Mouse (Mus musculus): ENCODE measurements around the gene Spta1. TPM values are rescaled to one million over a fixed set of nuclear protein-coding genes. Genes with fewer than 3 reads are reported as not detected.

Gene Spta1
- not detected for polyA plus RNA-seq (2015; fragmentation: Illumina TruSeq; extraction: RNeasy Lipid Tissue Mini Kit (QIAGEN cat#74804); ENCODE audit: low read depth, low replicate concordance)

GRCm38 (mm10) chr1:174172605-174173004 is at the start of gene Spta1:
TSS of gene Spta1 (plus strand) at chr1:174172776.

GRCm38 (mm10) chr1:174131217-174131616 is 41.4 kb upstream of the Spta1 start, which contains the start of gene Olfr424:
TSS of gene Olfr424 (plus strand) at chr1:174131517.

DNA sequence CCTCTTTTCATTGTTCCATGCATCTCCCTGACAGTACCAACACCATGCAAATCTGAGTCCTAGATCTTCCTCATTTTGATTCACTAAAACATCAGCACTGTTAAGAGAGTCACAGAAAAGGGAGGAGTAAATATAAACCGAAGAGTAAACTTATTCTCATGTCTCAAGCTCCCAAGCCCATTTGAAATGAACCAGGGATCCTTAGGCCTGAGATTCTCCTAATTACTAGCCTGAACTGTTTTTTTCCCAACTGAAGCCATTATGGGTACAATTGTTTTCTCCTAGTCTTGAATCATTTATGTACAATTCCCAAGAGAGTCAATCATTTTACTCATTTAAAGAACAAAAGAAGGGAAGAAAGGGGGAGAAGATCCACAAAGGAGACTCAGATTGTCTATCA is 17.2 kb upstream of the Spta1 start, which contains the start of gene Olfr420:
Gene Olfr420 (plus strand): TSS at position 301 of the 400 bp plus-strand sequence.

GRCm38 (mm10) chr1:174251961-174252360 is 79.4 kb downstream of the Spta1 start, which contains the start of gene Olfr419:
TSS of gene Olfr419 (minus strand) at chr1:174252061.

Other genes starting within 250 kb of the Spta1 start
- gene Mndal, start 230.3 kb upstream of the Spta1 start, polyA plus RNA-seq (2015; fragmentation: Illumina TruSeq; extraction: RNeasy Lipid Tissue Mini Kit (QIAGEN cat#74804); ENCODE audit: low read depth, low replicate concordance), result 3.9 TPM
- gene Ifi203, start 230.1 kb upstream of the Spta1 start, polyA plus RNA-seq (2015; fragmentation: Illumina TruSeq; extraction: RNeasy Lipid Tissue Mini Kit (QIAGEN cat#74804); ENCODE audit: low read depth, low replicate concordance), result 2.4 TPM
- gene Ifi202b, start 190.0 kb upstream of the Spta1 start, polyA plus RNA-seq (2015; fragmentation: Illumina TruSeq; extraction: RNeasy Lipid Tissue Mini Kit (QIAGEN cat#74804); ENCODE audit: low read depth, low replicate concordance), result not detected
- gene Ifi205, start 141.0 kb upstream of the Spta1 start, polyA plus RNA-seq (2015; fragmentation: Illumina TruSeq; extraction: RNeasy Lipid Tissue Mini Kit (QIAGEN cat#74804); ENCODE audit: low read depth, low replicate concordance), result not detected
- gene Olfr433, start 132.1 kb upstream of the Spta1 start, polyA plus RNA-seq (2015; fragmentation: Illumina TruSeq; extraction: RNeasy Lipid Tissue Mini Kit (QIAGEN cat#74804); ENCODE audit: low read depth, low replicate concordance), result not detected
- not detected for gene Olfr432, start 123.6 kb upstream of the Spta1 start, polyA plus RNA-seq (2015; fragmentation: Illumina TruSeq; extraction: RNeasy Lipid Tissue Mini Kit (QIAGEN cat#74804); ENCODE audit: low read depth, low replicate concordance)
- gene Olfr430, start 106.2 kb upstream of the Spta1 start, polyA plus RNA-seq (2015; fragmentation: Illumina TruSeq; extraction: RNeasy Lipid Tissue Mini Kit (QIAGEN cat#74804); ENCODE audit: low read depth, low replicate concordance), result not detected
- gene Olfr429, start 88.4 kb upstream of the Spta1 start, polyA plus RNA-seq (2015; fragmentation: Illumina TruSeq; extraction: RNeasy Lipid Tissue Mini Kit (QIAGEN cat#74804); ENCODE audit: low read depth, low replicate concordance), result not detected
- not detected for gene Olfr427, start 75.9 kb upstream of the Spta1 start, polyA plus RNA-seq (2015; fragmentation: Illumina TruSeq; extraction: RNeasy Lipid Tissue Mini Kit (QIAGEN cat#74804); ENCODE audit: low read depth, low replicate concordance)
- not detected for gene Olfr231, start 51.6 kb upstream of the Spta1 start, polyA plus RNA-seq (2015; fragmentation: Illumina TruSeq; extraction: RNeasy Lipid Tissue Mini Kit (QIAGEN cat#74804); ENCODE audit: low read depth, low replicate concordance)
- not detected for gene Olfr424, start 41.3 kb upstream of the Spta1 start, polyA plus RNA-seq (2015; fragmentation: Illumina TruSeq; extraction: RNeasy Lipid Tissue Mini Kit (QIAGEN cat#74804); ENCODE audit: low read depth, low replicate concordance)
- not detected for gene Olfr420, start 17.1 kb upstream of the Spta1 start, polyA plus RNA-seq (2015; fragmentation: Illumina TruSeq; extraction: RNeasy Lipid Tissue Mini Kit (QIAGEN cat#74804); ENCODE audit: low read depth, low replicate concordance)
- gene Olfr419, start 79.3 kb downstream of the Spta1 start, polyA plus RNA-seq (2015; fragmentation: Illumina TruSeq; extraction: RNeasy Lipid Tissue Mini Kit (QIAGEN cat#74804); ENCODE audit: low read depth, low replicate concordance), result not detected
- gene Mptx1, start 157.7 kb downstream of the Spta1 start, polyA plus RNA-seq (2015; fragmentation: Illumina TruSeq; extraction: RNeasy Lipid Tissue Mini Kit (QIAGEN cat#74804); ENCODE audit: low read depth, low replicate concordance), result not detected
- not detected for gene Olfr417, start 192.3 kb downstream of the Spta1 start, polyA plus RNA-seq (2015; fragmentation: Illumina TruSeq; extraction: RNeasy Lipid Tissue Mini Kit (QIAGEN cat#74804); ENCODE audit: low read depth, low replicate concordance)
- gene Olfr248, start 218.3 kb downstream of the Spta1 start, polyA plus RNA-seq (2015; fragmentation: Illumina TruSeq; extraction: RNeasy Lipid Tissue Mini Kit (QIAGEN cat#74804); ENCODE audit: low read depth, low replicate concordance), result not detected

Measured in brain, adult 10 weeks (tissue).